Mouse (Mus musculus): ENCODE results near the gene Slc5a11.

Gene Slc5a11

DNA sequence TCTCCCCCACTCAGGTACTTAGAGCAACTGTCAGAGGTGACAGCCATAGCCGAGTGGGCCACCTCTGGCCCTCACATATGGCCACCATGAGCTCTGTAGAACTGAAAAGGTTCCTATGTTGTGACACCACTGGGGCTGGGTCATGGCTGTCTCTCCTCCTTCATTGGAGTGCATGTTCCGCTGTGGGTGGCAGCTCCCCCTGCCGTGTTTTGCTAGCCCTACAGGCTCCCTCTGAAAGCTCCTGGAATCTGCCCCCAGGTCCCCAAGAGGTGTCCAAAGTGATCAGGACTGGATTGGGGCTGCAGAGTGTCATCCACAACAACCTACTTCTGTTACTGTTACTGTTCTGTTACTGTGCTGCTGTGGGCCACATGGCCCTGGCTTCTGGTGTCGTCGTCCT is 2.3 kb upstream of the Slc5a11 start:
- no peak for DNase-seq (ENCODE audit: low spot score in 2 of 2)

DNA sequence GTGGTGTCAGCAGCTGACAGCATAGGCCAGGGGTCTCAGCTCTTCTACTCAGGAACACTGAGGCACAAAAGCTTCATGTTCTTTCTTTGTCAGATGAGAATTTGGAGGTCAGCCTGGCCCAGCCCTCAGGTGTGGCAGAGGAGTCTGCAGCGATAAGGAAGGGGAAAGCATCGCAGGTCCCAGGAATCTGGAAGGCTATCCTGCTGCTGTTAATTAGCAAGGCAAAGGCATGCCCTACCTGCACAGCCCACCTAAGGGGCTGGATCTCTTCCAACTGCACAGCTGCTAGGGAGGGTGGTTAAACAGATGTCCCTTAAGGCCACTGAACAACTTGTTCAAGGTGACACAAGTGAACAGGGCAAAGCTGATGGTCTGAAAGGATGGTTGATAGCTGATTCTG is 558 bp downstream of the Slc5a11 start:
- DNase-seq (ENCODE audit: low spot score in 2 of 2): no peak

DNA sequence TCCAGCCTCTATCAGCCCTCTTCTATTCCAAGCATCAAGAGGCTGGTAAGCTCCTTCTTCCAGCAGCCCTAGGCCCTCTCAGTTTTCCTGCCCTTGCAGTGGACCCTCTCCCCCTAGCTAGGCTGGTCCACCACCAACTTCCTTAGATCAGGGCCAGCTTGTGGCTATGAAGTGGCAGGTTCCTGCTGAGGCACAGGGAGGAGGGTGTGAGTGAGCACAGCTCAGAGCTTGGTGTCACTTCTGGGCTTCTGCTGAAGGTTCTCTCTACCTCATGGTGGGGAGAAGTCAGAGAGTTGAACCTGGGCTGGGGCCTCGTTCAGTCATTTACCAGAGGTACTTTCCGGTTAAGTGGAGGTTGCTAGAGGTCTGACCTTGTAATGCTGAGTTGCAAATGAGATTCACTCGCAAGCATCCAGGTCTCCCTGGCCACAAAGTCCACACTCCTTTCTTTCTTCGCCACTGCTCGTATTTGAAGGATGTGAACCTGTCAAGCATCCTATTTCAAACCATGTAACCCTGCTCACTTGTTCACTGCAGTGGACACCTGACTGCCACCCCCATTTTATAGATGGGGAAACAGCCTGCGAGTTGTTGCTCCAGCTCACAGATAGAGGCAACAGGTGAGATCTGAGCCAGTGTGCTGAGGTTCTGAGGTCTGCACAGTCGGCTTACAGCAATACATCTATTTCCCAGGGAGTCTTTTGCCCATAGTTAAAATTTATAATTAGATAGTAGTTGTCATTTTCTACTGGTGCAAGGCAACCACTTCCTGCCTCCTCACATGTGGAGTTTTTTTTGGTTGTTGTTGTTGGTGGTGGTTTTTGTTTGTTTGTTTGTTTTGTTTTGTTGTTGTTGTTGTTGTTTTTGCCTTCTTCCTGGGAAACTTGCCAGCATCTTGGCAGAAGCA is 3.1 kb downstream of the Slc5a11 start:
- DNase-seq (ENCODE audit: low spot score in 2 of 2): no peak

DNA sequence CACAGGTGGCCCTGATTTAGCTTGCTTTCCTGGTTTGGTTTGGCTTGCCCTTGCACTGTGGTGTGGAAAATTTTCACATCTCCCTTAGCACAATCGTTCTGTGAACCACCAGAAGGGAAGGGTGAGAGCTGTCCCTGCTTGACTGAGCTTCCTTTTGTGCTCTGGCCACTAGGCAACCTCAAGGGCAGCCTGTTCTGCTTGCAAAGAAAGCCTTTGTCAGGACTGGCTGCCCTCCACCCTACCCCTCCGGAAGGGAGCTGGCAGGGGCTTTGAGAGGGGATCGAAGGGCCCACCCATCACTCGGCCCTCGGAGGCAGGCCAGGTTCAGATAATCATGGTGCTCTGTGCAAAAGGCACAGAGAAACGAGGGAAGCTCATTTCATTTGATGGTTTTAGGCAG is 4.0 kb downstream of the Slc5a11 start:
- DNase-seq (ENCODE audit: low spot score in 2 of 2): no peak

DNA sequence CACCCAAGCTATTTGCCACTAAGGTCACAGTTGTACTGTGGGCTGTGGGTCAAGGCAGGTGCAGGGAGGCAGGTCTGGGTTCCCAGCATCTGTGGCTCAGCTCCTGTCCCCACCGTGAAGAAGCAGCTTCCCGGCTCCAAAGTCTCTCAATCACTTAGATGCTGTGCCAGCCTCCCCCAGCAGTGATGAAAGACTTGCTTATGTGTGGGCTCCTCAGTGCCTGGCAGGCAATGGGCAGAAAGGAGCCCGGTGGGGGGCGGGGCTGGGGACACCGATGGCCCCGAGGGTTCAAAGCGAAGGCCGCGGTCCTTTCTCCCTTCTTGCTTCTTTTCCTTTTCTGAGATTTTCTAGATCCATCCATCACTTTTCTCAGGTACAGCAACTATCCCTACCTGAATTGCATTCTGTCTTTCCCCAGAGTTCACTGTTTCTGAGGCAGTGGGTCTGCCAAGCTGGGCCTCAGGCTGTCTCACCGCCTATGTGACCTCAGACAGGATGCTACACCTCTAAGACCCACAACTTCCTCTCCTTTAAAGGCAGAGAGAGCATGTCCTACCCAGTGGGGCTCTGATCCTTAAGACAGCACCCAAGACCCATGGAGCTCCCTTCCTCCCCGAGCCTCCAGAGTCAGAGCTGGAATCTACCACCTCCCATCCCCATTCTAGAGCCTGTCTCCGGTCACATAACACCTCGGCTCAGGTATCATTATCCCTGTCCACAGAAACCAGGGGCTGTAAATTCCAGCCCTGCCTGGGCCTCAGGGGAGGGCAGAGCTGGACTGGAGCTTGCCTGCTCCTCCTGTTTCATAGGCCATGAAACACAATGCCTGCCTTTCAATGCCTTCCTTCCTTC is 5.4 kb downstream of the Slc5a11 start:
- no peak for DNase-seq (ENCODE audit: low spot score in 2 of 2)

DNA sequence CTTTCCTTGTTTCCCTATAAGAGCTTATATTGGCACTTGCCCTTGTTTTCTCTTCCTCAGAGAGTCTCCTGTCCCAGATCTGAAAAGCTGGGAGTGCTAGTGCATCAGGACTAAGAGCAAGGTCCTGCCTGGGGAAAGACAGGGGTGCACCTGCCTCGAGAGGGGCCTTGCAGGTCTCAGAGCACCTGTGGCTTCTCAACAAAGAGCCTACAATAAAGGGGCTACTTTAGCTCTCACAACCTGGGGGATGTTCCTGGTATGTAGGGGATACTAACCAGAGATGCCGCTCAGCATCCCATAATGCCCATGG is 6.0 kb downstream of the Slc5a11 start:
- no peak for DNase-seq (ENCODE audit: low spot score in 2 of 2)

DNA sequence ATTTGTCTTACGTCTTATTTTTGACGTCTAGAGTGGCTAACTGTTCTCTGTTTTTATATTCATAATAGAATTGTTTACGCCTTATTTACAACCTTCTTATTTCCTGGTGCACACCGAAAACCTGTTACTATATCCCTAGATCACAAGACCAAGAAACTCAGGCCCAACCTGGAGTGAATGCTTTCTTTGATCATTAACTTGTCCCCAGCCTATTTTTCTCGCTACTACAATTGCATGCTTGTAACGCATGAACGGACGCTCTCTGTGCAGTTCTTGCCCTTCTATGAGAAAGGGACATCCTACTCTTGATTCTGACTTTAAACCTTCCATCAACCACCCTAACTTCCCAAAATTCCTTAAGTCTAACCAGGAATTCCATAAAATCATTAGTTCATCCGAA is 9.5 kb downstream of the Slc5a11 start:
- no peak for DNase-seq (ENCODE audit: low spot score in 2 of 2)

DNA sequence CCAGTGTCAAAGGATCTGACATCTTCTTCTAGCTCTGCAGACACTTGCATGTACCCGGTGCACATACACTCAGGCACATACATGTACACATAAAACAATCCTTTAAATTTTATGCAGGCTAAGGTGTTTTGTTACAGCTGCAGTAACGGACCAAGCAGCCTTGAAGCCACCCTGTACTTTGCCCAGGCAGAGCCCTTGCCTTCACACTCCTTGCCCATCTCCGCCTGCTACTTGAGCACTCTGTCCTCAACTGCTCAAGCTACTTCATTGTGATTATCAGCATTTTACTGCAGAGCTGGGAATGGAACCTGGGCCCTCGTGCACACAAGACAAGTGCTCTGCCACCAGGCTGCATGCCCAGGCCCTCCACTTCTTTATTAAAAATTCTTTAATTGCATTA is 10.6 kb downstream of the Slc5a11 start:
- DNase-seq (ENCODE audit: low spot score in 2 of 2): no peak

DNA sequence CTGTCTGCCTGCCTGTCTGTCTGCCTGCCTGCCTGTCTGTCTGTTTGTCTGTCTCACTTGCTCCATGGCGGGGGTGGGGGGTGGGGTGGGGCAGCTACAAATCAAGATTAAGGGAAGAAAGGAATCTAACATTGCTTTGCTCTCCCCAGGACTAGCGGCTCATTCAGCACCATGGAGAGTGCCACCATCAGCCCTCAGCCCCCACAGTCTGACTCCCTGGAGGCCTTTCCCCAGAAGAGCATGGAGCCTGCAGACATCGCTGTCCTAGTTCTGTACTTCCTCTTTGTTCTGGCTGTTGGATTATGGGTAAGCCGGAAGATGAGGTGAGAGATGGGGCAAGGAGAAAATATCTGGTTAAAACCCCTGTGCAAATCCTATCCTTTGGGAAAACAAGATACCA is 20.9 kb downstream of the Slc5a11 start:
- no peak for DNase-seq (ENCODE audit: low spot score in 2 of 2)

DNA sequence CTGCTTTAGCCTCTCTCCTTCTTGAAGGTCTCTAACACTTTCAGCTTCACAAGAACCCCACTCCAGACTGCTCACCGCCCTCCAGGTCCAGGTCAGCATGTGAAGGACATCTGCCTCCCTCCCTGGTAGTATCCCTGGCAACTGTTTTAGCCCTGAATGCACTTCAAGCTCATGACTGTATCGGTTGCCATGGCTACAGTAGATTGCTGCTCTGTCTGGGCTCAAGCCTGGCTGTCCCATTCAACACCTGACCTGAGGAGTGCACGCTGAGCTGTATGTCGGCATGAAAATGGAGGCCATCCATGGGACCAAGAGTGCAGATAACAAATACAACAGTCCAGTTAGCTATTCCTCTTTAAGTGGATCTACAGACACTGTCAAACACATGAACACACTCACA is 24.0 kb downstream of the Slc5a11 start:
- no peak for DNase-seq (ENCODE audit: low spot score in 2 of 2)

DNA sequence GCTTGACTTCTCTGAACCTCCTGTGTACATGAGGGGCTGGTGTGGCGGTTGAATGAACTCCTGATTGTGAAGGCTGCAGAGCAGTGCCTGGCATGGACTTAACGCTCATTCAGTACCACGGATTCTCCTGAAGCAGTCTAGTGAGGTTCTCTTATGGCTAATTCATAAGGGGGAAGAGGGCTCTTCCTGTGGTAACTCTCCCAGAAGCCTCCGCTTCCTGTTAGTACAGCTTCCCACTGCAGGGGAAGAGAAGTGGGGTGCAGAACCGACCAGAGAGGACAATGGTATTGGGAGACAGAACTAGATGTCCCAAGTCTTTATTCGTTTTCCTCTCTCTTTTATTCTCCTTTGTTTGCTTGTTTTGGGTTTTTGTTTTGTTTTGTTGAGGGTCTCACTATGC is 25.5 kb downstream of the Slc5a11 start:
- DNase-seq (ENCODE audit: low spot score in 2 of 2): no peak

DNA sequence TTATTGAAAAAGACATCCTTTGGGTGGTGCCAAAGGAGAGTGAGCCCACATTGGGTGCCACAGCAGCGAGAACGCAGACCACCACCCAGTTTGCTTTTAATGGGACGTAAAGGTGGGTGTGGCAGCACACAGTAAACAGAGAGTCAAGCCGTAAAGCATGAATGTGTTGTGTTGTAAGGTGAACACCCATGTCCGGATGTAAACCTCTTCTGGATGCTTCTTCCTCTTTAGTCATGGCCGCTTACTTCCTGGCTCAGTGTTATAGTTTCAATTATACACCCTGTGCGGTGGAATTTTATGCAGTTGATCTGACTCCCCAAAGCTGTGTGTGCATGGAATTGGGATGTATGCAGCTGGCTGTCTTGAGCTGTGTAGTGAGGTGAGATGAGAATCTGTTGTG is 27.7 kb downstream of the Slc5a11 start:
- DNase-seq (ENCODE audit: low spot score in 2 of 2): no peak

DNA sequence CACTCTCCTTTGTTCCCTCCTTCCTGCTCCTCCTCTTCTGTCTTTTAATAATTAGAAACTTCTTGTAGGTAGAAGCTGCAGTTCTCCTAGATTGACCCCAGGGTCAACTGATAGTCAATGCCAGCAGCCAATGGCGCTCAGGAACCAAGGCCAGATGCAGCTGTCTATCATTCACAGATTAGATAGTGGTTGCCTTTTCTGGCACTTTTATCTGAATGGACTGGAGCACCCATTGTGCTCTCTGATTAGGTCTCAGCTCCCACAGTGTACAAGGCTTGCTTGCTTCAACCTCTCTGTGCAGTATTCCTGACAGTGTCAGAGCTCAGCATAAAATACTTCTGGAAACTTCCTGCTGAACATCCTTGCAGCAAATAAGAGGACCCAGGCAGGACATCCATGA is 30.3 kb downstream of the Slc5a11 start:
- no peak for DNase-seq (ENCODE audit: low spot score in 2 of 2)

DNA sequence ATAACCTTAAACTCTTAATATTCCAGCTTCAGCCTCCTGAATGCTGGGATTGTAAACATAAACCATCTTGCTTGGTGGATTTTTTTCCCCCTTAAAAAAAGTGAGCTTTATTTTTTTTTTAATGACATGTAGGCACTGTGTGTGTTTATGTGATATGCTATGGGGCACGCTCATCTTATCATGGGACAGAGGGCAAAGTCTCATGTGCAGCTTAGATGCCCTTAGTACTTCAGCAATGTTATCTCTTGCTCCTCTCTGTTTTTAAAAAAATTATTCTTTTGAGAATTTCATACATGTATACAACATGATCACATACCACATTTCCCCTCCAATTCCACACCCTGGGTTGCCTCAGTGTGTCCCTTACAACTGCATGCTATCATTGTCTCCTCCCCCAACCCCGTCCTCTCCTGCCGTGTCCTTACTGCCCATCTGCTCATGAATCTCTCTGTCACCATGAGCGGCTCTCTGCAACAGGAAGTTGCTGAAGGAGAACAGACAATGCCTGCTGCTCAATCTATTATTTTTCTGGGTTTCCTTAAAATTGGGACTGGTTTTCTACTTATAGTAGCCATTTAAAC is 32.0 kb downstream of the Slc5a11 start:
- DNase-seq (ENCODE audit: low spot score in 2 of 2): no peak

DNA sequence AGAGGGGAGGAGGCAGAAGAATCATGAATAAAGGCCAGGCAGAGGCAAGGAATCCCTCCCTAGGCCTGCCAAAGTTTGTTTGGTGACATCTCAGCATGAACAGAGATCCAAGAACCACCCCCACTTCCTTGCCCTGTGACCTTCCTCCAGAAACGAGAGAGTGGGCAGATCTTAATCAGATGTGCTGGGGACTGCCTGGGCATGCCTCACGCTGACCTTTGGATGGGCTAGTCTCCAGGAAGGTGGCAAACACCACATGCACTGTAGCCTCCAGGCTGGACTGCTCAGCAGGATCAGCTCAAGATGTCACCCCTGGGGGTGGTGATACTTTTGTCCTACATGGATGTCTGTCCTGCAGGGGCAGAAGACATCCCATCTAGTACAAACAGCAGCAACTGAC is 33.6 kb downstream of the Slc5a11 start:
- DNase-seq (ENCODE audit: low spot score in 2 of 2): no peak

DNA sequence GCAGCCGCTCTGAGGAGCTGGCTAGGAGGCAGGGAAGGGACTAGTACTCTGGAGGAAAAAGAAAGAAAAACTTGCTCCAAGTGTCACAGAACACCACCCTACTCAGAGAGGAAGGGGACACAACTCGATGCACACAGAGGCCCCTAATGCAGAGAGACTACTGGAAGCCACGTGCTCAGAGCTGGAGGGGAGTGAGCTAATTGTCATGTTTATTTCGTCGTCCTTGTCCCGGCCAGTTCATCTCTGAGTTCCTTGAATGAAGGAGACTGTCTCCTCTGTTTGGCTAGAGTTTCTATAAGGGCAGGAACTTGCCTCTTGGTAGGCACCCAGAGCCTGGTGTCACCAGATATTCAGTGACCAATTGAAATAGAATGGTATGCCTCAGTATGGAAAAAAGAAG is 36.8 kb downstream of the Slc5a11 start:
- no peak for DNase-seq (ENCODE audit: low spot score in 2 of 2)

DNA sequence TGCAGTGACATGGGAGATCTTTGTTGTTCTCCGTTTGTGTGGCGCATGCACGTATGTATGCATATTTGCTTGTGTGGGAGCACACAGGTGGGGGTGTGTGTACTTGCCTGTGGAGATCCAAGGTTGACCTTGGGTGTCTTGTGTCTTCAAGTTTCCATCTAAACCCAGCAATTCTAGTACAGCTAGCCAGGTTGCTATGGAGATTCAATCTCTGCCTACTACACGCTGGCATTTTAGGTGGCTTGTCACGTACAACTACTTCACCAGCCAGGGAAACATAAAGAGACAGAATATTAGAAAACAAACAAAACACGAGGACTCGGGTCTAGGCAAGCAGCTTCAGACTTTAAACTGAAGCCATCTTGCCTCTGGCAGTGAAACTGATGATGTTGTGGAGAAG is 38.8 kb downstream of the Slc5a11 start:
- no peak for DNase-seq (ENCODE audit: low spot score in 2 of 2)

DNA sequence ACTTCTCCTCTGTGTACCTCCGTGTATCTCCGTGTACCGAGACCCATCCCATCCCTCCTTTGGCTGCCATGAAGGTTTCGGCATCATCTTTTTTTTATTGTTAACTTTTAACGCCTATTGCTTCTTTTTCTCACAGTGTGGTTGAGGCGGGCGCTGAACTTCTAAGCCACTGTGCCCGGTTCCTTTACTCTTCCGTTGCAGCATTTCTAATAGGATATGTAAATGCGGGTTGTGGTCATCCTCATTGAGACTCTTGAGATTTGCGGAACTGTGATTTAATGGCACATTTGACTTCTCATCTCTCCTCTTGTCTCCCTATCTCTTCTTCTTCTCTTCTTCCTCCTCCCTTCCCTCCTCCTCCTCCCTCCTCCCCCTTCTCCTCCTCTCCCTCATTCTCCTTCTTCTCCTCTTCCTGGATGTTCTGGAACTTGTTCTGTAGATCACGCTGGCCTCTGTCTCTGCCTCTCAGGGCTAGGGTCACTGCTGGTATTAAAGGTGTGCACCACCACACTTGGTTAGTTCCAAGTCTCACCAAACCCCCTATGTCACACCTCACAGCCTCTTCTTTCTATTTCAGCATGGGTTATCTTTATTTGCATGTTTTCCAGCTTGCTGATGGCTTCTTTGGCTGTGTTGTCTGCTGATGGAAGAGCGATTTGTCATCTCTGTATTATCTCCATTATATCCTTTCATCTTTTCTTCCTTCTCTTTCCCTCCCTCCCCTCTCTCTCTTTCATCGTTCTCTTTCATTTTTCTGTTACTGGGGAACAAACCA is 39.8 kb downstream of the Slc5a11 start:
- DNase-seq (ENCODE audit: low spot score in 2 of 2): no peak

DNA sequence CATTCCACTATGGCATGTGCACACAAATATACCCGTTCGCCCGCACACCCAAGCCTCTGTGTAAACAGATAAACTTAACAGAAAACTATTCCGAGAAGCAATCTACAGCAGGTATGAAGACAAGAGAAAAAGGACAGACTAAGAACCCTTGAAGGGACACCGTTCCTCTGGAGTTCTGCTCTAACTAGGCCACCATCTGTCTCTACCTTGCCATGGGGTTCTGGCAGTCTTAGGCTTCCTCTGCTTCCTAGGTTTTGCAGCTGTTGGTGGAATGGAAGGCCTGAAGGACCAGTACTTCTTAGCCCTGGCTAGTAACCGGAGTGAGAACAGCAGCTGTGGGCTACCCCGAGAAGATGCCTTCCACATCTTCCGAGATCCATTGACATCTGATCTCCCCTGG is 43.5 kb downstream of the Slc5a11 start:
- no peak for DNase-seq (ENCODE audit: low spot score in 2 of 2)

DNA sequence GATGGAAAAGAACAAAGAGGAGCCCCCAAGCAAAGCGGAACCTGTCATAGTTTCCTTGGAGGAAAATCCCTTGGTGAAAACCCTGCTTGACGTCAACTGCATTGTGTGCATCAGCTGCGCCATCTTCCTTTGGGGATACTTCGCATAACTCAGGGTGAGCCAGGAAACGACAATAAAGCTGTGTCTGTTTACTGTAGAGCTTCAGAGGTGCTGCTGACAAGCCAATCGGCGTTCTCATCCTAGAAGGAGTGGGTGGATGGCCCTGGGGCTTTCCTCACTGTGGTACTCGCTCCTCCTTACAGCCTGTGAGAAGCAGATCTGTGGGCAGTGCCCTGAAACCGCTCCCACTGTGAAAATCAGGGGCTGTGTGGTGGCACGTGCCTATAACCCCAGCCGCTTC is 58.5 kb downstream of the Slc5a11 start:
- no peak for DNase-seq (ENCODE audit: low spot score in 2 of 2)

DNA sequence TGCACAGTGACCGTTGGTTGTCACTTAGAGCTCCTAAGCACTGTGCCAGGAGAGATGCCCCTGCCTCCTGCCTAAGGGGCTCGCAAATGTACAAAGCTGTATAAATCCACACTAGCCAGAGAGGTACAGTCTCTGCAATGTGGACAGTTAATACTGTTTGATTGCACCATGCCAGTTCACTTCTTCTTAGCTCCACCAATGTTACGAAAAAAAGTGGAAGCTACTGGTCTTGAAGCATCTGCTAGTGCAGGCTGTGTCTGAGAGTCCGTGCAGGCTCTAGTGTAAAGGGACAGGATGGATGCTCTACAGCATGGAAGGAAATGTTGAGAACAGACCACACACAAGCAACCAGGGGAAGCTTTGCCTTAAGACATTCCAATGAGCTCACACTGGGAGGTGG is 62.0 kb downstream of the Slc5a11 start:
- DNase-seq (ENCODE audit: low spot score in 2 of 2): no peak

DNA sequence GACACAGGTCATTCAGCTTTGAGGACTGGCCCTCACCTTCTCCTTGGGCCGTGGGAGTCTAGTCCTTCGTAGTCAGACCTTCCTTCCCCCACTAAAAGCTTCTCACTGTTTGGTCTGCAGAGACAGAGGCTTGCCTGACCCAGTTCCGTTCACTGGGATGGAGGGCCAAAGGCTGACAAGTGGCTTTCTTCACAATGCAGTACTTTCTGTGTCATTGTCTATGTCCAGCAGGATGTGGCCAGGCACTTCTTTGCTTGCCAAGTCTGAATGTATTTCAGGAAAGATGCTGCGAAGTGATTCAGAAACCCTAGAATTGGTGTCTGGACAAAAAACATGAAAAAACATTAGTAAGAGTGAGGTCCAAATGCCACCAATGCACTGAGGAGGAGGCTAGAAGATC is 65.2 kb downstream of the Slc5a11 start:
- DNase-seq (ENCODE audit: low spot score in 2 of 2): no peak

All from spleen, postnatal 14 days (tissue).